Mouse (Mus musculus) hindbrain, embryonic 16.5 days (tissue): Measurements from ENCODE around the gene Aig1. TPM values are rescaled to one million over a fixed set of nuclear protein-coding genes. Genes with fewer than 3 reads are reported as not detected.

Source experiments
- ATAC-seq: fragments of 200-750 bp; cut with Nextera tagmentation; 2 replicates; pipeline ENCODE4 v1.8.0; 2017; ENCODE audit warnings: moderate TSS enrichment, moderate library complexity
- H3K27ac ChIP-seq: fragments of 300-500 bp; sonication (generic); 2 replicates; pipeline ENCODE4 v1.5.1; 2014; ENCODE audit warnings: low read depth, mild to moderate bottlenecking, control low read depth, low read length, moderate library complexity
- H3K27me3 ChIP-seq: fragments of 300-500 bp; sonication (generic); replicated peaks from 2 replicates; pipeline ENCODE4 v1.6.1; 2014; ENCODE audit warnings: low read length; ENCODE audit not compliant: control insufficient read depth, insufficient read depth
- H3K36me3 ChIP-seq: fragments of 300-500 bp; sonication (generic); 2 replicates; pipeline ENCODE4 v1.6.1; 2014; ENCODE audit warnings: mild to moderate bottlenecking, low read length, moderate library complexity, mixed read lengths; ENCODE audit not compliant: control insufficient read depth, insufficient read depth
- H3K4me1 ChIP-seq: fragments of 300-500 bp; sonication (generic); 2 replicates; pipeline ENCODE4 v1.6.1; 2014; ENCODE audit warnings: low read depth, low read length; ENCODE audit not compliant: control insufficient read depth, insufficient read depth
- H3K4me2 ChIP-seq: fragments of 300-500 bp; sonication (generic); 2 replicates; pipeline ENCODE4 v1.6.1; 2014; ENCODE audit warnings: mild to moderate bottlenecking, low read length, control low read depth, moderate library complexity
- H3K4me3 ChIP-seq: fragments of 300-500 bp; sonication (generic); 2 replicates; pipeline ENCODE4 v1.5.1; 2014; ENCODE audit warnings: mild to moderate bottlenecking, low read length, control low read depth, moderate library complexity
- H3K9ac ChIP-seq: fragments of 300-500 bp; sonication (generic); 2 replicates; pipeline ENCODE4 v1.6.1; 2014; ENCODE audit warnings: low read depth, mild to moderate bottlenecking, control low read depth, low read length, moderate library complexity
- H3K9me3 ChIP-seq: fragments of 300-500 bp; sonication (generic); 2 replicates; pipeline ENCODE4 v1.6.1; 2014; ENCODE audit warnings: mild to moderate bottlenecking, low read length, moderate library complexity; ENCODE audit not compliant: control insufficient read depth
- WGBS: fragments of 180-500 bp; shearing (Covaris S2); extraction: QIAGEN DNeasy Blood & Tissue Kit; methylation state at CpG from one replicate; pipeline ENCODE4 v1.1.7; 2014; 5-methylcytosine and 5-hydroxymethylcytosine counted together
- polyA plus RNA-seq: library from polyadenylated mRNA; unstranded; fragments of >200 nt; fragmentation: Nextera tagmentation; extraction: Ambion mirVana; gene quantifications from 2 replicates; pipeline ENCODE4 v1.2.1, GENCODE M21; 2015

Gene Aig1
- polyA plus RNA-seq, 1 experiment from 2014 or later, result 116 TPM

- Histone ChIP-seq H3K27ac (no peak overlapping the region), H3K4me3 (no peak overlapping the region), H3K9me3 (no peaks in the 10 kb centered on the region; the same call in 1 of the 2 replicates), H3K36me3 (peaks cover 2% of the 10 kb centered on the region; the same call in 1 of the 2 replicates), H3K9ac (no peak overlapping the region), H3K4me1 (no peaks in the 10 kb centered on the region), H3K27me3 (no peaks in the 10 kb centered on the region), H3K4me2 (no peak overlapping the region)
- no peak for ATAC-seq
These were observed 62.0 kb downstream of the Aig1 start for GRCm38 (mm10) chr10:13806806-13807205.

- peaks cover 17% of the 10 kb centered on the region for H3K36me3 ChIP-seq
- no peak for ATAC-seq
- no peak overlapping the region for H3K4me2 ChIP-seq
- 89% methylated on average over 5 of the region's 5 CpGs for WGBS
- peaks cover 2% of the 10 kb centered on the region for H3K9me3 ChIP-seq
- no peaks in the 10 kb centered on the region for H3K27me3 ChIP-seq
- H3K27ac ChIP-seq, result no peak overlapping the region
- H3K9ac ChIP-seq, result no peak overlapping the region
- no peak overlapping the region for H3K4me3 ChIP-seq
- no peaks in the 10 kb centered on the region for H3K4me1 ChIP-seq
These were observed 67.5 kb downstream of the Aig1 start for GRCm38 (mm10) chr10:13801296-13801695.

GRCm38 (mm10) chr10:13793458-13793857, 75.3 kb downstream of the Aig1 start:
- peaks cover 10% of the 10 kb centered on the region; the same call in 1 of the 2 replicates for H3K36me3 ChIP-seq
- H3K9me3 ChIP-seq, result no peaks in the 10 kb centered on the region; the same call in 1 of the 2 replicates
- no peak overlapping the region for H3K4me3 ChIP-seq
- H3K4me2 ChIP-seq, result no peak overlapping the region
- H3K9ac ChIP-seq, result no peak overlapping the region
- H3K4me1 ChIP-seq, result no peaks in the 10 kb centered on the region
- no peak overlapping the region for H3K27ac ChIP-seq
- no peaks in the 10 kb centered on the region for H3K27me3 ChIP-seq
- ATAC-seq, result no peak
- 97% methylated on average over 1 of the region's 1 CpGs for WGBS

- Histone ChIP-seq H3K4me3 (no peak overlapping the region), H3K36me3 (peaks cover 10% of the 10 kb centered on the region; the same call in 1 of the 2 replicates), H3K9ac (no peak overlapping the region), H3K4me1 (no peaks in the 10 kb centered on the region), H3K27ac (no peak overlapping the region), H3K27me3 (no peaks in the 10 kb centered on the region), H3K9me3 (no peaks in the 10 kb centered on the region; the same call in 1 of the 2 replicates), H3K4me2 (no peak overlapping the region)
- no peak for ATAC-seq
- 87% methylated on average over 8 of the region's 8 CpGs for WGBS
These were observed 76.0 kb downstream of the Aig1 start for GRCm38 (mm10) chr10:13792788-13793187.

- 97% methylated on average over 1 of the region's 1 CpGs for WGBS
- Histone ChIP-seq H3K9me3 (no peaks in the 10 kb centered on the region; the same call in 1 of the 2 replicates), H3K27me3 (no peaks in the 10 kb centered on the region), H3K27ac (no peak overlapping the region), H3K4me3 (no peak overlapping the region), H3K4me1 (no peaks in the 10 kb centered on the region), H3K9ac (no peak overlapping the region), H3K4me2 (no peak overlapping the region), H3K36me3 (peaks cover 7% of the 10 kb centered on the region; the same call in 1 of the 2 replicates)
- ATAC-seq, result no peak
These were observed 79.2 kb downstream of the Aig1 start for GRCm38 (mm10) chr10:13789604-13790003.

- Histone ChIP-seq H3K9me3 (no peaks in the 10 kb centered on the region), H3K27ac (no peak overlapping the region), H3K9ac (no peak overlapping the region), H3K4me3 (no peak overlapping the region), H3K4me1 (no peaks in the 10 kb centered on the region), H3K4me2 (no peak overlapping the region), H3K27me3 (no peaks in the 10 kb centered on the region), H3K36me3 (0 out of 2 replicates have a peak, but pooled peaks cover 4% of the 10 kb centered on the region)
- ATAC-seq, result no peak
- WGBS, result 94% methylated on average over 9 of the region's 9 CpGs
These were observed 80.7 kb downstream of the Aig1 start for GRCm38 (mm10) chr10:13788057-13788456.

- H3K4me3 ChIP-seq, result no peak overlapping the region
- H3K4me2 ChIP-seq, result no peak overlapping the region
- no peaks in the 10 kb centered on the region for H3K4me1 ChIP-seq
- no peak for ATAC-seq
- H3K9me3 ChIP-seq, result no peaks in the 10 kb centered on the region
- no peak overlapping the region for H3K9ac ChIP-seq
- no peaks in the 10 kb centered on the region for H3K27me3 ChIP-seq
- H3K27ac ChIP-seq, result no peak overlapping the region
- WGBS, result 92% methylated on average over 5 of the region's 5 CpGs
- H3K36me3 ChIP-seq, result 0 out of 2 replicates have a peak, but pooled peaks cover 4% of the 10 kb centered on the region
These were observed 86.0 kb downstream of the Aig1 start for GRCm38 (mm10) chr10:13782774-13783173.

GRCm38 (mm10) chr10:13782235-13782757, 86.5 kb downstream of the Aig1 start:
- Histone ChIP-seq H3K27me3 (no peaks in the 10 kb centered on the region), H3K36me3 (0 out of 2 replicates have a peak, but pooled peaks cover 4% of the 10 kb centered on the region), H3K4me2 (no peak overlapping the region), H3K9ac (no peak overlapping the region), H3K9me3 (no peaks in the 10 kb centered on the region), H3K4me1 (no peaks in the 10 kb centered on the region), H3K27ac (no peak overlapping the region), H3K4me3 (no peak overlapping the region)
- ATAC-seq, result no peak
- 90% methylated on average over 10 of the region's 10 CpGs for WGBS

- 84% methylated on average over 3 of the region's 3 CpGs for WGBS
- no peaks in the 10 kb centered on the region for H3K4me1 ChIP-seq
- no peak for ATAC-seq
- no peak overlapping the region for H3K9ac ChIP-seq
- H3K4me2 ChIP-seq, result no peak overlapping the region
- no peaks in the 10 kb centered on the region for H3K36me3 ChIP-seq
- H3K27ac ChIP-seq, result no peak overlapping the region
- H3K9me3 ChIP-seq, result no peaks in the 10 kb centered on the region
- no peak overlapping the region for H3K4me3 ChIP-seq
- H3K27me3 ChIP-seq, result no peaks in the 10 kb centered on the region
These were observed 92.8 kb downstream of the Aig1 start for GRCm38 (mm10) chr10:13776014-13776413.
